Mouse (Mus musculus): ENCODE measurements around the gene Lrrc8a. TPM values are rescaled to one million over a fixed set of nuclear protein-coding genes. Genes with fewer than 3 reads are reported as not detected.

Lrrc8a gene
- total and polyA plus RNA-seq, 2 experiments from 2014 or later, result 55.3 to 65.4 TPM

GRCm38 (mm10) chr2:30287027-30287373, 49.5 kb downstream of the Lrrc8a start:
- H3K27ac ChIP-seq (ENCODE audit: low read depth, low read length), result peak overlapping the region; percentile 13
- peak overlapping the region; percentile 70 for H3K9ac ChIP-seq (replicated peaks; ENCODE audit: low read length, poor library complexity, severe bottlenecking)
- H3K4me2 ChIP-seq (ENCODE audit: low read depth, low read length, poor library complexity, severe bottlenecking), result peak overlapping the region; percentile 97
- TF ChIP-seq CTCF (IDR thresholded peaks at IDR 0.05), result peak; percentile 26
- H3K4me3 ChIP-seq (ENCODE audit: low read depth, low read length), result peak overlapping the region; percentile 89
- no peaks in the 10 kb centered on the region for H3K27me3 ChIP-seq (ENCODE audit: insufficient read depth, low read length)
- WGBS, result 0% methylated on average over 10 of the region's 10 CpGs
- H3K9me3 ChIP-seq (ENCODE audit: low read length), result no peaks in the 10 kb centered on the region
- peaks cover 16% of the 10 kb centered on the region for H3K4me1 ChIP-seq (ENCODE audit: insufficient read depth, low read length)
- ATAC-seq (ENCODE audit: low FRiP score) (no peak), DNase-seq (ENCODE audit: low spot score) (peak; percentile 55)
- H3K36me3 ChIP-seq (ENCODE audit: insufficient read depth, low read length), result 0 out of 2 replicates have a peak, but pooled peaks cover 7% of the 10 kb centered on the region

- Histone ChIP-seq H3K9ac (replicated peaks; ENCODE audit: low read length, poor library complexity, severe bottlenecking) (no peak overlapping the region), H3K4me3 (ENCODE audit: low read depth, low read length) (no peak overlapping the region), H3K4me2 (ENCODE audit: low read depth, low read length, poor library complexity, severe bottlenecking) (no peak overlapping the region), H3K27me3 (ENCODE audit: insufficient read depth, low read length) (no peaks in the 10 kb centered on the region), H3K9me3 (ENCODE audit: low read length) (no peaks in the 10 kb centered on the region), H3K4me1 (ENCODE audit: insufficient read depth, low read length) (no peaks in the 10 kb centered on the region), H3K27ac (ENCODE audit: low read depth, low read length) (no peak overlapping the region), H3K36me3 (ENCODE audit: insufficient read depth, low read length) (peaks cover 47% of the 10 kb centered on the region)
- WGBS, result 78% methylated on average over 3 of the region's 3 CpGs
- ATAC-seq (ENCODE audit: low FRiP score), result no peak
- peak; percentile 40 for TF ChIP-seq CTCF (IDR thresholded peaks at IDR 0.05)
- peak; percentile 15 for DNase-seq (ENCODE audit: low spot score)
These were observed 62.0 kb downstream of the Lrrc8a start for GRCm38 (mm10) chr2:30299525-30299924.

- Histone ChIP-seq H3K4me3 (ENCODE audit: low read depth, low read length) (no peak overlapping the region), H3K9me3 (ENCODE audit: low read length) (no peaks in the 10 kb centered on the region), H3K27ac (ENCODE audit: low read depth, low read length) (no peak overlapping the region), H3K27me3 (ENCODE audit: insufficient read depth, low read length) (no peaks in the 10 kb centered on the region), H3K9ac (replicated peaks; ENCODE audit: low read length, poor library complexity, severe bottlenecking) (no peak overlapping the region), H3K36me3 (ENCODE audit: insufficient read depth, low read length) (peaks cover 50% of the 10 kb centered on the region), H3K4me2 (ENCODE audit: low read depth, low read length, poor library complexity, severe bottlenecking) (no peak overlapping the region), H3K4me1 (ENCODE audit: insufficient read depth, low read length) (no peaks in the 10 kb centered on the region)
- 93% methylated on average over 5 of the region's 5 CpGs for WGBS
- no peak for ATAC-seq (ENCODE audit: low FRiP score)
- no peak for DNase-seq (ENCODE audit: low spot score)
- no peak for TF ChIP-seq CTCF (IDR thresholded peaks at IDR 0.05)
These were observed 62.5 kb downstream of the Lrrc8a start for GRCm38 (mm10) chr2:30299966-30300365.

- no peak for TF ChIP-seq CTCF (IDR thresholded peaks at IDR 0.05)
- Histone ChIP-seq H3K9me3 (ENCODE audit: low read length) (no peaks in the 10 kb centered on the region), H3K27me3 (ENCODE audit: insufficient read depth, low read length) (no peaks in the 10 kb centered on the region), H3K4me1 (ENCODE audit: insufficient read depth, low read length) (no peaks in the 10 kb centered on the region), H3K27ac (ENCODE audit: low read depth, low read length) (no peak overlapping the region), H3K4me2 (ENCODE audit: low read depth, low read length, poor library complexity, severe bottlenecking) (no peak overlapping the region), H3K9ac (replicated peaks; ENCODE audit: low read length, poor library complexity, severe bottlenecking) (no peak overlapping the region), H3K4me3 (ENCODE audit: low read depth, low read length) (no peak overlapping the region), H3K36me3 (ENCODE audit: insufficient read depth, low read length) (peaks cover 74% of the 10 kb centered on the region)
- WGBS, result 97% methylated on average over 7 of the region's 7 CpGs
- no peak for DNase-seq (ENCODE audit: low spot score)
- no peak for ATAC-seq (ENCODE audit: low FRiP score)
These were observed 68.6 kb downstream of the Lrrc8a start for GRCm38 (mm10) chr2:30306087-30306486.

GRCm38 (mm10) chr2:30309351-30309750, 71.8 kb downstream of the Lrrc8a start:
- Histone ChIP-seq H3K27me3 (ENCODE audit: insufficient read depth, low read length) (no peaks in the 10 kb centered on the region), H3K36me3 (ENCODE audit: insufficient read depth, low read length) (peaks cover 68% of the 10 kb centered on the region), H3K9me3 (ENCODE audit: low read length) (no peaks in the 10 kb centered on the region), H3K4me3 (ENCODE audit: low read depth, low read length) (no peak overlapping the region), H3K4me2 (ENCODE audit: low read depth, low read length, poor library complexity, severe bottlenecking) (no peak overlapping the region), H3K9ac (replicated peaks; ENCODE audit: low read length, poor library complexity, severe bottlenecking) (no peak overlapping the region), H3K4me1 (ENCODE audit: insufficient read depth, low read length) (no peaks in the 10 kb centered on the region), H3K27ac (ENCODE audit: low read depth, low read length) (no peak overlapping the region)
- no peak for TF ChIP-seq CTCF (IDR thresholded peaks at IDR 0.05)
- no peak for ATAC-seq (ENCODE audit: low FRiP score)
- DNase-seq (ENCODE audit: low spot score), result no peak
- 89% methylated on average over 3 of the region's 3 CpGs for WGBS

GRCm38 (mm10) chr2:30311481-30311880, 74.0 kb downstream of the Lrrc8a start:
- TF ChIP-seq CTCF (IDR thresholded peaks at IDR 0.05), result no peak
- Histone ChIP-seq H3K27me3 (ENCODE audit: insufficient read depth, low read length) (no peaks in the 10 kb centered on the region), H3K9me3 (ENCODE audit: low read length) (no peaks in the 10 kb centered on the region), H3K4me1 (ENCODE audit: insufficient read depth, low read length) (no peaks in the 10 kb centered on the region), H3K36me3 (ENCODE audit: insufficient read depth, low read length) (peaks cover 64% of the 10 kb centered on the region), H3K9ac (replicated peaks; ENCODE audit: low read length, poor library complexity, severe bottlenecking) (no peak overlapping the region), H3K4me3 (ENCODE audit: low read depth, low read length) (no peak overlapping the region), H3K27ac (ENCODE audit: low read depth, low read length) (no peak overlapping the region), H3K4me2 (ENCODE audit: low read depth, low read length, poor library complexity, severe bottlenecking) (no peak overlapping the region)
- ATAC-seq (ENCODE audit: low FRiP score), result no peak
- DNase-seq (ENCODE audit: low spot score), result no peak
- 87% methylated on average over 2 of the region's 2 CpGs for WGBS

Other genes with a start within 250 kb of the Lrrc8a start
- gene Wdr34, start 188.8 kb upstream of the Lrrc8a start, total RNA-seq (2014; rRNA removed), result 87.3 and 96.1 TPM in 2 replicates
- 76.2 and 82.7 TPM in 2 replicates for gene Wdr34, start 188.8 kb upstream of the Lrrc8a start, polyA plus RNA-seq (2015; fragmentation: Nextera tagmentation; extraction: Ambion mirVana)
- 190 and 269 TPM in 2 replicates for gene Set, start 180.3 kb upstream of the Lrrc8a start, total RNA-seq (2014; rRNA removed)
- 302 and 345 TPM in 2 replicates for gene Set, start 180.3 kb upstream of the Lrrc8a start, polyA plus RNA-seq (2015; fragmentation: Nextera tagmentation; extraction: Ambion mirVana)
- gene Pkn3, start 160.0 kb upstream of the Lrrc8a start, total RNA-seq (2014; rRNA removed), result 1.7 and 2.4 TPM in 2 replicates
- 0.73 and 1.2 TPM in 2 replicates for gene Pkn3, start 160.0 kb upstream of the Lrrc8a start, polyA plus RNA-seq (2015; fragmentation: Nextera tagmentation; extraction: Ambion mirVana)
- 17.7 and 30.7 TPM in 2 replicates for gene Zdhhc12, start 144.1 kb upstream of the Lrrc8a start, total RNA-seq (2014; rRNA removed)
- 23.8 and 28.9 TPM in 2 replicates for gene Zdhhc12, start 144.1 kb upstream of the Lrrc8a start, polyA plus RNA-seq (2015; fragmentation: Nextera tagmentation; extraction: Ambion mirVana)
- 88.2 and 93.2 TPM in 2 replicates for gene Zer1, start 113.1 kb upstream of the Lrrc8a start, total RNA-seq (2014; rRNA removed)
- gene Zer1, start 113.1 kb upstream of the Lrrc8a start, polyA plus RNA-seq (2015; fragmentation: Nextera tagmentation; extraction: Ambion mirVana), result 12.3 and 14.7 TPM in 2 replicates
- gene Tbc1d13, start 104.0 kb upstream of the Lrrc8a start, total RNA-seq (2014; rRNA removed), result 141 and 168 TPM in 2 replicates
- 8.1 and 10.6 TPM in 2 replicates for gene Tbc1d13, start 104.0 kb upstream of the Lrrc8a start, polyA plus RNA-seq (2015; fragmentation: Nextera tagmentation; extraction: Ambion mirVana)
- 43.7 and 51.3 TPM in 2 replicates for gene Endog, start 66.2 kb upstream of the Lrrc8a start, total RNA-seq (2014; rRNA removed)
- 38.9 and 42.2 TPM in 2 replicates for gene Endog, start 66.2 kb upstream of the Lrrc8a start, polyA plus RNA-seq (2015; fragmentation: Nextera tagmentation; extraction: Ambion mirVana)
- 38.4 and 47.6 TPM in 2 replicates for gene Spout1, start 59.3 kb upstream of the Lrrc8a start, total RNA-seq (2014; rRNA removed)
- 55.9 and 60.8 TPM in 2 replicates for gene Spout1, start 59.3 kb upstream of the Lrrc8a start, polyA plus RNA-seq (2015; fragmentation: Nextera tagmentation; extraction: Ambion mirVana)
- gene Kyat1, start 31.9 kb upstream of the Lrrc8a start, total RNA-seq (2014; rRNA removed), result 21.9 and 26.4 TPM in 2 replicates
- 16.4 and 17.9 TPM in 2 replicates for gene Kyat1, start 31.9 kb upstream of the Lrrc8a start, polyA plus RNA-seq (2015; fragmentation: Nextera tagmentation; extraction: Ambion mirVana)
- 3.4 and 6.0 TPM in 2 replicates for gene Gm28035, start 2.9 kb downstream of the Lrrc8a start, total RNA-seq (2014; rRNA removed)
- 0.09 and 0.11 TPM in 2 replicates for gene Gm28035, start 2.9 kb downstream of the Lrrc8a start, polyA plus RNA-seq (2015; fragmentation: Nextera tagmentation; extraction: Ambion mirVana)
- gene Phyhd1, start 28.5 kb downstream of the Lrrc8a start, total RNA-seq (2014; rRNA removed), result 7.2 and 9.0 TPM in 2 replicates
- gene Phyhd1, start 28.5 kb downstream of the Lrrc8a start, polyA plus RNA-seq (2015; fragmentation: Nextera tagmentation; extraction: Ambion mirVana), result 3.9 and 4.4 TPM in 2 replicates
- gene Gm28038, start 43.3 kb downstream of the Lrrc8a start, total RNA-seq (2014; rRNA removed), result not detected in 2 replicates
- gene Gm28038, start 43.3 kb downstream of the Lrrc8a start, polyA plus RNA-seq (2015; fragmentation: Nextera tagmentation; extraction: Ambion mirVana), result not detected in 2 replicates
- gene Dolk, start 48.6 kb downstream of the Lrrc8a start, total RNA-seq (2014; rRNA removed), result 35.4 and 44.7 TPM in 2 replicates
- 38.7 and 42.9 TPM in 2 replicates for gene Dolk, start 48.6 kb downstream of the Lrrc8a start, polyA plus RNA-seq (2015; fragmentation: Nextera tagmentation; extraction: Ambion mirVana)
- gene Nup188, start 48.7 kb downstream of the Lrrc8a start, total RNA-seq (2014; rRNA removed), result 29.5 and 33.4 TPM in 2 replicates
- gene Nup188, start 48.7 kb downstream of the Lrrc8a start, polyA plus RNA-seq (2015; fragmentation: Nextera tagmentation; extraction: Ambion mirVana), result 12.2 and 15.7 TPM in 2 replicates
- gene Sh3glb2, start 121.6 kb downstream of the Lrrc8a start, total RNA-seq (2014; rRNA removed), result 375 and 403 TPM in 2 replicates
- gene Sh3glb2, start 121.6 kb downstream of the Lrrc8a start, polyA plus RNA-seq (2015; fragmentation: Nextera tagmentation; extraction: Ambion mirVana), result 185 and 199 TPM in 2 replicates
- 64.2 and 72.3 TPM in 2 replicates for gene Miga2, start 126.5 kb downstream of the Lrrc8a start, total RNA-seq (2014; rRNA removed)
- gene Miga2, start 126.5 kb downstream of the Lrrc8a start, polyA plus RNA-seq (2015; fragmentation: Nextera tagmentation; extraction: Ambion mirVana), result 28.7 and 34.8 TPM in 2 replicates
- 96.2 and 103 TPM in 2 replicates for gene Dolpp1, start 154.5 kb downstream of the Lrrc8a start, total RNA-seq (2014; rRNA removed)
- 56.6 and 59.7 TPM in 2 replicates for gene Dolpp1, start 154.5 kb downstream of the Lrrc8a start, polyA plus RNA-seq (2015; fragmentation: Nextera tagmentation; extraction: Ambion mirVana)
- 32.6 and 38.0 TPM in 2 replicates for gene Crat, start 178.1 kb downstream of the Lrrc8a start, total RNA-seq (2014; rRNA removed)
- gene Crat, start 178.1 kb downstream of the Lrrc8a start, polyA plus RNA-seq (2015; fragmentation: Nextera tagmentation; extraction: Ambion mirVana), result 24.9 and 27.4 TPM in 2 replicates
- 139 and 147 TPM in 2 replicates for gene Ptpa, start 178.3 kb downstream of the Lrrc8a start, total RNA-seq (2014; rRNA removed)
- gene Ptpa, start 178.3 kb downstream of the Lrrc8a start, polyA plus RNA-seq (2015; fragmentation: Nextera tagmentation; extraction: Ambion mirVana), result 138 and 141 TPM in 2 replicates
- 23.6 and 28.2 TPM in 2 replicates for gene Ier5l, start 236.5 kb downstream of the Lrrc8a start, total RNA-seq (2014; rRNA removed)
- 2.6 and 3.2 TPM in 2 replicates for gene Ier5l, start 236.5 kb downstream of the Lrrc8a start, polyA plus RNA-seq (2015; fragmentation: Nextera tagmentation; extraction: Ambion mirVana)